Mouse (Mus musculus) heart, embryonic 11.5 days (tissue): ENCODE data around the gene Usp46. TPM values are rescaled to one million over a fixed set of nuclear protein-coding genes. Genes with fewer than 3 reads are reported as not detected.

Experiments used
- ATAC-seq: fragments of 200-750 bp; cut with Nextera tagmentation; replicated peaks from 2 replicates; pipeline ENCODE4 v1.8.0; 2017; ENCODE audit warnings: moderate library complexity; ENCODE audit not compliant: insufficient number of reproducible peaks, low FRiP score, low TSS enrichment
- H3K27ac ChIP-seq: fragments of 300-500 bp; sonication (generic); 2 replicates; pipeline ENCODE4 v1.5.1; 2014; ENCODE audit warnings: mild to moderate bottlenecking, low read depth, low read length
- H3K27me3 ChIP-seq: fragments of 300-500 bp; sonication (generic); 2 replicates; pipeline ENCODE4 v1.6.1; 2014; ENCODE audit warnings: mild to moderate bottlenecking, low read length, mixed read lengths; ENCODE audit not compliant: control insufficient read depth, insufficient read depth
- H3K36me3 ChIP-seq: fragments of 300-500 bp; sonication (generic); 2 replicates; pipeline ENCODE4 v1.6.1; 2014; ENCODE audit warnings: mild to moderate bottlenecking, low read length, moderate library complexity, mixed read lengths; ENCODE audit not compliant: control insufficient read depth, insufficient read depth
- H3K4me1 ChIP-seq: fragments of 300-500 bp; sonication (generic); 2 replicates; pipeline ENCODE4 v1.6.1; 2014; ENCODE audit warnings: low read length; ENCODE audit not compliant: control insufficient read depth, insufficient read depth
- H3K4me2 ChIP-seq: fragments of 300-500 bp; sonication (generic); 2 replicates; pipeline ENCODE4 v1.6.1; 2014; ENCODE audit warnings: mild to moderate bottlenecking, moderate library complexity
- H3K4me3 ChIP-seq: fragments of 300-500 bp; sonication (generic); 2 replicates; pipeline ENCODE4 v1.5.1; 2014; ENCODE audit warnings: low read depth, low read length
- H3K9ac ChIP-seq: fragments of 300-500 bp; sonication (generic); 2 replicates; pipeline ENCODE4 v1.6.1; 2014; ENCODE audit warnings: mild to moderate bottlenecking, low read depth, low read length, moderate library complexity
- H3K9me3 ChIP-seq: fragments of 300-500 bp; sonication (generic); replicated peaks from 2 replicates; pipeline ENCODE4 v1.6.1; 2016; ENCODE audit warnings: low read length; ENCODE audit not compliant: control insufficient read depth
- WGBS: fragments of 180-500 bp; shearing (Covaris S2); extraction: QIAGEN DNeasy Blood & Tissue Kit; methylation state at CpG from one replicate; pipeline ENCODE4 v1.1.7; 2014; ENCODE audit not compliant: insufficient replicate concordance; 5-methylcytosine and 5-hydroxymethylcytosine counted together
- polyA plus RNA-seq: library from polyadenylated mRNA; unstranded; fragments of >200 nt; fragmentation: Nextera tagmentation; extraction: Ambion mirVana; gene quantifications from 2 replicates; pipeline ENCODE4 v1.2.1, GENCODE M21; 2014

Usp46 gene
- polyA plus RNA-seq, 1 experiment from 2014 or later = 36.8 TPM

DNA sequence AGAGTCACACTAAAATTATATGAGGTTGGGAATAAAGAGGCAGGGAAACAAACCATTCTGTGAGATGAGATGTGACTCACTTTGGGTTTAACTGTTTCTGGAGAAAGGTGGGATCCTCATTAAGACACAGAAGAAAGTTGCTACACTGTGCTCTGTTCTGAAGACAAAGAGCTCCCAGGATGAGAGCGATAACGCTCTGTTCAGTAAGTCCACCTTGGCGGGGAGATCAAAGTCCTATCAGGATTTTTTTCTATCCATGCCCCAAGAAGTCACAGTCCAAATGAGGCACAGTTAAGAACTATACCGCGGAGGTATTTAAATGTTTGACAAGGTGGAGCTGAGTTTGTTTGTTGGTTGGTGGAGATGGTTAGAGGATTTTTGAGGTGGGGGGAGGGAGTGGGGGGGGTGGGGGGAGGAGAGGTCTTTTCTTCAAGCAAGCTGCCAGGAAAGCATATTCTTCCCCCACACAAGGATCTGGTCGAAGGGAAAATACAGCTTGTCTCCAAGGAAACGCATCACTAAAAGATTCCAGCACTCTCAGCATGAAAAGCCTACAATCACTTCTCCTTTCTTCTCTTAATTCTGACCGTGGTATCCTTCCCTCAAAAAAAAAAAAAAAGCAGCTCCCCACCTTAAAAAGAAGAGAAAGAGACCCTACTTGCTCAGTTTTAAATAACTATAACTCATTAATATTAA is 49.2 kb downstream of the Usp46 start:
- H3K4me2 ChIP-seq = no peak overlapping the region
- H3K36me3 ChIP-seq = peaks cover 17% of the 10 kb centered on the region
- WGBS = 88% methylated on average over 8 of the region's 8 CpGs
- no peak for ATAC-seq
- no peaks in the 10 kb centered on the region for H3K27me3 ChIP-seq
- H3K27ac ChIP-seq = no peak overlapping the region
- no peaks in the 10 kb centered on the region for H3K4me1 ChIP-seq
- no peak overlapping the region for H3K9ac ChIP-seq
- H3K4me3 ChIP-seq = no peak overlapping the region
- 0 out of 2 replicates have a peak, but pooled peaks cover 2% of the 10 kb centered on the region for H3K9me3 ChIP-seq

GRCm38 (mm10) chr5:74017488-74017887 is 50.7 kb downstream of the Usp46 start:
- WGBS = 95% methylated on average over 5 of the region's 5 CpGs
- Histone ChIP-seq H3K27ac (no peak overlapping the region), H3K4me1 (no peaks in the 10 kb centered on the region), H3K9ac (no peak overlapping the region), H3K27me3 (no peaks in the 10 kb centered on the region), H3K4me3 (no peak overlapping the region), H3K4me2 (no peak overlapping the region), H3K36me3 (peaks cover 17% of the 10 kb centered on the region), H3K9me3 (0 out of 2 replicates have a peak, but pooled peaks cover 2% of the 10 kb centered on the region)
- ATAC-seq = no peak

- Histone ChIP-seq H3K27ac (no peak overlapping the region), H3K27me3 (no peaks in the 10 kb centered on the region), H3K4me1 (peaks cover 13% of the 10 kb centered on the region), H3K36me3 (peaks cover 14% of the 10 kb centered on the region), H3K4me3 (no peak overlapping the region), H3K4me2 (no peak overlapping the region), H3K9me3 (no peaks in the 10 kb centered on the region), H3K9ac (no peak overlapping the region)
- WGBS = 94% methylated on average over 10 of the region's 10 CpGs
- no peak for ATAC-seq
Measured at GRCm38 (mm10) chr5:74011629-74012028, 56.6 kb downstream of the Usp46 start.

GRCm38 (mm10) chr5:74007492-74008070 is 60.6 kb downstream of the Usp46 start:
- peak overlapping the region; percentile 51 for H3K27ac ChIP-seq
- peak overlapping the region; percentile 12; the same call in 1 of the 2 replicates for H3K4me2 ChIP-seq
- H3K4me1 ChIP-seq = peaks cover 13% of the 10 kb centered on the region
- H3K9me3 ChIP-seq = no peaks in the 10 kb centered on the region
- H3K36me3 ChIP-seq = peaks cover 5% of the 10 kb centered on the region
- WGBS = 23% methylated on average over 3 of the region's 3 CpGs
- H3K27me3 ChIP-seq = no peaks in the 10 kb centered on the region
- ATAC-seq = no peak; the same call in 1 of the 2 replicates
- no peak overlapping the region for H3K9ac ChIP-seq
- H3K4me3 ChIP-seq = no peak overlapping the region

DNA sequence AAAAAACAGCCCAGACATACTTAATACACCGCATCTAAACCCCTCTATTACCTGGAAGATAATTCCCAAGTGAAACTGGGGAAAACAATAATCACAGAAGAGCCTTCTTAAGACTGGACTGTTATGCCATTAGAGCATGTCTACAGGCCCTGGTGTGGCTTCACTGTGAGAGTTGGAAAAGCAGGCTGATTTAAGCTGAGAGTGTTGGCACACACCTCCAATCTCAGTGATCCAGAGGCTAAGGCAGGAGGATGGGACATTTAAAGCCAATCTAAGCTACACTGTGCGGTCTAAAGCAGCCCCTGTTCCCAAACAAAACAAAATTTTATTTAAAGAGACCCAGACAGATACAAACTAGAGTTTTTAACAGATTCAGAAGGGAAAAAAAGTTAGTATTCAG is 62.3 kb downstream of the Usp46 start:
- H3K27ac ChIP-seq = no peak overlapping the region
- H3K4me2 ChIP-seq = no peak overlapping the region
- ATAC-seq = no peak
- no peak overlapping the region for H3K9ac ChIP-seq
- no peaks in the 10 kb centered on the region for H3K9me3 ChIP-seq
- peaks cover 7% of the 10 kb centered on the region for H3K36me3 ChIP-seq
- no peaks in the 10 kb centered on the region for H3K27me3 ChIP-seq
- WGBS = 95% methylated on average over 2 of the region's 2 CpGs
- H3K4me3 ChIP-seq = no peak overlapping the region
- peaks cover 13% of the 10 kb centered on the region for H3K4me1 ChIP-seq

- no peak for ATAC-seq
- no peaks in the 10 kb centered on the region for H3K9me3 ChIP-seq
- no peak overlapping the region for H3K9ac ChIP-seq
- no peak overlapping the region for H3K4me3 ChIP-seq
- 73% methylated on average over 9 of the region's 9 CpGs for WGBS
- no peak overlapping the region for H3K4me2 ChIP-seq
- H3K27ac ChIP-seq = no peak overlapping the region
- no peaks in the 10 kb centered on the region for H3K27me3 ChIP-seq
- peaks cover 10% of the 10 kb centered on the region for H3K36me3 ChIP-seq
- H3K4me1 ChIP-seq = peaks cover 4% of the 10 kb centered on the region; the same call in 1 of the 2 replicates
Measured at GRCm38 (mm10) chr5:74001743-74002142, 66.5 kb downstream of the Usp46 start.

DNA sequence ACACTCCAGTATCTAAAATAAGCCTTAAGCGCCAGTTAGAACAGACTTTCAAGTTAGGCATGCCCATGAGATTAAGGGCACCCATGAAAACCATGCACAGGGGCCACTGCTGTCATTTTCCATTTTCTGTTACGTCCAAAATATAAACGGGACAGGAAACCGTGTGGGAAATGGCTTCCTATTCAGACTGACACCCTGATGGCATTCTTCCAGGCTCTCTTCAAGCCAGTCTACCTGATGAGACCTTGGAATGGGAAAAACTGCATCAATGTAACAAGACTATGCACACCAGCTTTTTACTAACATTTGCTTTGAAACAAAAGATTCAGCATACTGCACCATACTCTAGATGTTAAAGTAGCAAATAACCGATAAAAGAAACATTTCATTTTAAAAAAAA is 69.3 kb downstream of the Usp46 start:
- ATAC-seq = no peak
- H3K27ac ChIP-seq = no peak overlapping the region
- H3K4me2 ChIP-seq = no peak overlapping the region
- no peaks in the 10 kb centered on the region for H3K9me3 ChIP-seq
- peaks cover 10% of the 10 kb centered on the region; the same call in 1 of the 2 replicates for H3K36me3 ChIP-seq
- 84% methylated on average over 5 of the region's 5 CpGs for WGBS
- H3K4me1 ChIP-seq = peaks cover 4% of the 10 kb centered on the region; the same call in 1 of the 2 replicates
- no peaks in the 10 kb centered on the region for H3K27me3 ChIP-seq
- no peak overlapping the region for H3K9ac ChIP-seq
- H3K4me3 ChIP-seq = no peak overlapping the region

- no peak for ATAC-seq
- peaks cover 4% of the 10 kb centered on the region; the same call in 1 of the 2 replicates for H3K4me1 ChIP-seq
- H3K9me3 ChIP-seq = no peaks in the 10 kb centered on the region
- no peaks in the 10 kb centered on the region for H3K27me3 ChIP-seq
- H3K4me3 ChIP-seq = no peak overlapping the region
- no peaks in the 10 kb centered on the region for H3K36me3 ChIP-seq
- no peak overlapping the region for H3K9ac ChIP-seq
- no peak overlapping the region for H3K4me2 ChIP-seq
- H3K27ac ChIP-seq = no peak overlapping the region
Measured at GRCm38 (mm10) chr5:73994850-73995249, 73.4 kb downstream of the Usp46 start.

GRCm38 (mm10) chr5:73993538-73993937 is 74.7 kb downstream of the Usp46 start:
- H3K36me3 ChIP-seq = no peaks in the 10 kb centered on the region
- H3K4me3 ChIP-seq = no peak overlapping the region
- no peak for ATAC-seq
- WGBS = 81% methylated on average over 4 of the region's 4 CpGs
- no peaks in the 10 kb centered on the region for H3K27me3 ChIP-seq
- H3K4me2 ChIP-seq = no peak overlapping the region
- H3K4me1 ChIP-seq = no peaks in the 10 kb centered on the region
- no peak overlapping the region for H3K9ac ChIP-seq
- H3K27ac ChIP-seq = no peak overlapping the region
- no peaks in the 10 kb centered on the region for H3K9me3 ChIP-seq
